Mouse (Mus musculus) liver, postnatal 0 days (tissue): Measurements from ENCODE around the gene Tmem207.

Experiments
- CTCF ChIP-seq: sonication (generic); IDR thresholded peaks from 2 replicates; pipeline ENCODE4 v1.5.1; 2016; ENCODE audit warnings: antibody characterized with exemption, low read depth
- EP300 ChIP-seq: IDR thresholded peaks from 2 replicates; pipeline ENCODE4 v1.6.1; 2016; ENCODE audit warnings: antibody characterized with exemption, low read depth, mild to moderate bottlenecking

DNA sequence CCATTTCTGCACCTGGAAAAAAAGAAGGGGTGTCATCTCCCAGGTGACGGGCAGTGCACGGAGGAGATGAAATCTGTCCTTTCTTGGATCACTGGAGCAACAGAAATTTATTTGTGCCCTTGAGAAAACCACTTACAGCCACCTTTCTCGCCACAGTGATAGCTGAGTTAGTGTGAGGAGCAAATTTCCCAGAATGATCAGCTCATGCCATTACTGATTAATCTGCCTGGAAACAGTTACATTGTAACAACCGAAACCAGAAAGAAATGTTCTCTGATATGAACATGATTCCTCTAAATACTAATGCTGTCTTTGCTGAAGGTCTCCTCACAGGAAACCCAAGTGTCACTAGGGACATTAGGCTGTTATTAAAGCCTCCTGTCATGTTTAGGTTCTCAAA is 21.6 kb downstream of the Tmem207 start:
- no peak for TF ChIP-seq CTCF
- no peak for TF ChIP-seq EP300
